Mouse (Mus musculus): ENCODE data around the gene Dop1a.
"Not testable (repeated sequence)": the region's sequence is repeated elsewhere in the genome, so short reads cannot be mapped to it uniquely, and the experiment has no call there.

Gene Dop1a

GRCm38 (mm10) chr9:86579657-86580056 is 112.7 kb downstream of the Dop1a start:
- DNase-seq (ENCODE audit: low spot score), result no peak

- peak; percentile 75 for DNase-seq (ENCODE audit: low spot score)
Observed at GRCm38 (mm10) chr9:86583740-86584139, 116.8 kb downstream of the Dop1a start.

- no peak for DNase-seq (ENCODE audit: low spot score)
Observed at GRCm38 (mm10) chr9:86587019-86587795, 120.3 kb downstream of the Dop1a start.

GRCm38 (mm10) chr9:86592676-86593668 is 126.0 kb downstream of the Dop1a start:
- DNase-seq (ENCODE audit: low spot score), result peak; percentile 60

GRCm38 (mm10) chr9:86594357-86594767 is 127.4 kb downstream of the Dop1a start:
- DNase-seq (ENCODE audit: low spot score), result not testable (repeated sequence)

- not testable (repeated sequence) for DNase-seq (ENCODE audit: low spot score)
Observed at GRCm38 (mm10) chr9:86596983-86597382, 130.0 kb downstream of the Dop1a start.

GRCm38 (mm10) chr9:86599723-86600303 is 132.9 kb downstream of the Dop1a start:
- DNase-seq (ENCODE audit: low spot score), result no peak

Measured in layer of hippocampus, adult 11-12 months (tissue).